Mouse (Mus musculus) lung, postnatal 14 days (tissue): ENCODE measurements around the gene Gyg.

Source experiments
- DNase-seq: peaks from one replicate; pipeline ENCODE4 v3.0.0; 2021

Gyg gene

GRCm38 (mm10) chr3:20154531-20155367 lies at the start of gene Gyg:
Gene Gyg, minus strand, starts transcription at chr3:20155317.
- DNase-seq: peak; percentile 67

- peak; percentile 70 for DNase-seq
Observed at GRCm38 (mm10) chr3:20198869-20199268, 43.8 kb upstream of the Gyg start.

GRCm38 (mm10) chr3:20197878-20198277 lies 42.8 kb upstream of the Gyg start:
- peak; percentile 20 for DNase-seq

GRCm38 (mm10) chr3:20188976-20189675 lies 34.0 kb upstream of the Gyg start:
- peak; percentile 42 for DNase-seq

GRCm38 (mm10) chr3:20172394-20172793 lies 17.3 kb upstream of the Gyg start:
- no peak for DNase-seq

GRCm38 (mm10) chr3:20167487-20167886 lies 12.4 kb upstream of the Gyg start:
- DNase-seq: no peak

GRCm38 (mm10) chr3:20155476-20155875 lies 359 bp upstream of the Gyg start:
- no peak for DNase-seq

- no peak for DNase-seq
Observed at GRCm38 (mm10) chr3:20151651-20152050, 3.5 kb downstream of the Gyg start.

- no peak for DNase-seq
Observed at GRCm38 (mm10) chr3:20150511-20150910, 4.6 kb downstream of the Gyg start.

GRCm38 (mm10) chr3:20147647-20148046 lies 7.5 kb downstream of the Gyg start:
- no peak for DNase-seq

GRCm38 (mm10) chr3:20146884-20147395 lies 8.2 kb downstream of the Gyg start:
- DNase-seq: no peak

GRCm38 (mm10) chr3:20145696-20146113 lies 9.4 kb downstream of the Gyg start:
- DNase-seq: no peak

GRCm38 (mm10) chr3:20144401-20144800 lies 10.7 kb downstream of the Gyg start:
- DNase-seq: no peak

GRCm38 (mm10) chr3:20143726-20144125 lies 11.4 kb downstream of the Gyg start:
- DNase-seq: no peak

GRCm38 (mm10) chr3:20142576-20142975 lies 12.5 kb downstream of the Gyg start:
- no peak for DNase-seq

GRCm38 (mm10) chr3:20142101-20142500 lies 13.0 kb downstream of the Gyg start:
- no peak for DNase-seq

- DNase-seq: no peak
Observed at GRCm38 (mm10) chr3:20141679-20142078, 13.4 kb downstream of the Gyg start.

GRCm38 (mm10) chr3:20141240-20141639 lies 13.9 kb downstream of the Gyg start:
- no peak for DNase-seq

GRCm38 (mm10) chr3:20136868-20137581 lies 18.1 kb downstream of the Gyg start:
- no peak for DNase-seq

GRCm38 (mm10) chr3:20134545-20134944 lies 20.6 kb downstream of the Gyg start:
- DNase-seq: peak; percentile 39

GRCm38 (mm10) chr3:20133745-20134144 lies 21.4 kb downstream of the Gyg start:
- no peak for DNase-seq

GRCm38 (mm10) chr3:20132731-20133130 lies 22.4 kb downstream of the Gyg start:
- DNase-seq: peak; percentile 26

GRCm38 (mm10) chr3:20131350-20131720 lies 23.8 kb downstream of the Gyg start:
- DNase-seq: peak; percentile 59
